Mouse (Mus musculus) cerebellum, adult 2 months (tissue): ENCODE data around the gene Mthfd1.

Experiments used
- CTCF ChIP-seq: fragments of 200-500 bp; IDR thresholded peaks from 2 replicates; pipeline ENCODE4 v1.5.1; 2011; ENCODE audit warnings: low read depth, mild to moderate bottlenecking, control low read depth, low read length, moderate library complexity, borderline replicate concordance; ENCODE audit not compliant: insufficient read depth
- POLR2A ChIP-seq: fragments of 200-500 bp; IDR thresholded peaks from 2 replicates; pipeline ENCODE4 v1.6.1; 2011; ENCODE audit warnings: low read length, control low read depth, borderline replicate concordance; ENCODE audit not compliant: insufficient read depth

DNA sequence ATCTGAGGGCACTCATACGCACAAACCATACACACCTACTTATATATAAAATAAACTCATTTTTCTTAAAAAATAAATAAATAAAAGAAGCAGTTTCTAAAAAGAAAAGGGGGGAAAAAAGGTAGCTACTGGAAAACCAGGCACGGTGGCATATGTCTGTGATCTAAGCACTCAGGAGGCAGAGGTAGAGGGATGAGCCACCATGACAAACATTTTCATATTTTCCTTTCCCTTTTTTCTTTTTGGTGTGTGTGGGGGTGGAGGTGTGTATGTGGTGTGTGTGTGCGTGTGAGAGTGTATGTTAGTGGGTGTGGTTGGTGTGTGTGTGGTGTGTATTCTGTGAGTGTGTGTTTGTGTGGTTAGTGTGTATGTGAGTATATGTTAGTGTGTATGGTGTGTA is 14.4 kb upstream of the Mthfd1 start:
- TF ChIP-seq POLR2A, result no peak
- no peak for TF ChIP-seq CTCF
